Mouse (Mus musculus): ENCODE measurements at regions not wholly inside any gene's neighbourhood (a gene's known extent, or its start where the extent isn't known, plus 50 kb on each side); places are given as distances from the start of the nearest gene placed in this dataset.

DNA sequence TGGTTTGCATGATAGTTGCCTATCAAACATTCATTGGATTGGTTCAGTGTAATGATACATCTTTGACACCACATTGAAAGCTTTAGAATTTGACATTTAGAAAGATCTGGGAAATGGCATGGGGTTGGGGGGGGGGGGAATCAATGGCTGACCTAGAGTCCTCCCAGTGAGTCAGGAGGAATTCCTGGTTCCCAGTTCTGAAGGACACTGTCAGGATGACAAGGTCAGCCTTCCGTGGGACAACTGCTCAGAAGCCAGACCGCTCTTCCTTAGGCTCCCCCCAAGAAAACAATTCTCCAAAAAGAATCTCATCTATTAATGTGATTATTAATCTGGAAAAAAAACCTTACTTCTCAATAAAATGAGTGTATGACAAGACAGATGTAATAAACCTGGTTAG lies 132.1 kb upstream of the Grik3 start:
- TF ChIP-seq POLR2A (IDR thresholded peaks at IDR 0.05; ENCODE audit: extremely low read depth, insufficient read depth, low read length): no peak
- TF ChIP-seq CTCF (IDR thresholded peaks at IDR 0.05; ENCODE audit: extremely low read depth, insufficient read depth, low read length): no peak

Data from cortical plate, adult 2 months (tissue).